Mouse (Mus musculus): Measurements from ENCODE around the gene Deaf1. TPM values are rescaled to one million over a fixed set of nuclear protein-coding genes. Genes with fewer than 3 reads are reported as not detected.
A peak's percentile ranks its signal among the peaks of the same experiment; 100 is the strongest.
"Not testable (repeated sequence)": the region's sequence is repeated elsewhere in the genome, so short reads cannot be mapped to it uniquely, and the experiment has no call there.

The Deaf1 gene
- polyA plus RNA-seq, 1 experiment from 2014 or later = 70.8 TPM

DNA sequence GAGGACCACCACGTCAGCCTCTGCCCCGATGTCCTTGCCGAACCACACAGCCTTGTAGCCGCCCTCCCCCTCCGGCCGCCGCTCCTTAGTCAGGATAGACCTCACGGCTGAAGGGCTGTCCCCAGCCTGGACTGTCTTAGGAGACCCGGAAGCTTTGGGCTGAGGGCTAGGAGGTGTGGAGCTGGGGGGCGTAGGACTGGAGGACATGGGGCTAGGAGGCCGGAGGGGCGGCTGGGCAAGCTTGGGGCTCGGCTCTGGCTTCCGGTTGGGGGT is 58.3 kb downstream of the Deaf1 start:
- Histone ChIP-seq H3K27ac (no peak overlapping the region), H3K27me3 (no peaks in the 10 kb centered on the region), H3K4me3 (no peak overlapping the region), H3K4me1 (peaks cover 18% of the 10 kb centered on the region), H3K4me2 (0 out of 2 replicates have a peak overlapping the region, but pooled peaks have one; percentile 0), H3K9ac (no peak overlapping the region), H3K9me3 (no peaks in the 10 kb centered on the region), H3K36me3 (no peaks in the 10 kb centered on the region)
- 76% methylated on average over 14 of the region's 14 CpGs for WGBS
- ATAC-seq (ENCODE audit: insufficient number of reproducible peaks, low FRiP score, low TSS enrichment, low read depth) = no peak

DNA sequence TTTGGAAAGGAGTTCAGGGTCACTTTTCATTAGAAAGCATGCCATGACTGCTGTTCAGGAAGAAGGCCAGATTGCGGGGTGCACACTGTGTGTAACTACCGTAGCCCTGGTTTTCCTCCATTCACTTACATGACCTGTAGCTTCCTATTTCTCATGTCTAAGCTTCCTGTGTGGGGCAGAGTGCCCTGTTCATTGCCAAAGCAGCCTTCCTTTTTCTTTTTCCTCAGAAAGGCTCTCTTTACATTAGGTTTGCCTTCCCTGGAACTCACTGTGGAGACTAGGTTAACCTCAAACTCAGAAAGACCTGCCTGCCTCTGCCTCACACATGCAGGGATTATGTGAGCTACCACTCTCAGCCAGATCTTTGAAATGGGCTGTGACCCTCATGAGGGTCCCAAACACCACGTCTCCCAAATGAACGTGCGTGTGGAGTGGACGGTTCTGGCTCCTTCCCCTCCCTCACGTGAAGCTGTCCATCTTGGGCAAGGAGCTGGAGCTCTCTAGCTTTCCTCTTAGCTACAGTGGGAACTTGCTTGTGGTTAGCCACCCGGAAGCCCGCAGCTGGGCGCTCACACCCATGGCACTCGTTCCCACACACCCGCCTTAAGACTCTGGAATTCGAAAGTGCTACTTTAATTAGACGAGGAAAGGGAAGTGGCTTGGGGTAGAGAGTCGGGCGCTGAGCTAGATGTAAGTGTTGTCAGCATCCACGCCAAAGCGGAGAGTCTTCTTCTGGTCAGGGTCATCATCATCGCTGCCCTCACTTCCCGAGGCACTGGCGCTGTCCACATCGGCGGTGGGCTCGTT is 58.8 kb downstream of the Deaf1 start:
- H3K27me3 ChIP-seq = no peaks in the 10 kb centered on the region
- peaks cover 18% of the 10 kb centered on the region for H3K4me1 ChIP-seq
- WGBS = 72% methylated on average over 24 of the region's 24 CpGs
- peaks cover 5% of the 10 kb centered on the region for H3K36me3 ChIP-seq
- H3K9me3 ChIP-seq = no peaks in the 10 kb centered on the region
- H3K27ac ChIP-seq = no peak overlapping the region
- H3K4me3 ChIP-seq = no peak overlapping the region
- H3K9ac ChIP-seq = no peak overlapping the region
- ATAC-seq (ENCODE audit: insufficient number of reproducible peaks, low FRiP score, low TSS enrichment, low read depth) = no peak
- 0 out of 2 replicates have a peak overlapping the region, but pooled peaks have one; percentile 0 for H3K4me2 ChIP-seq

DNA sequence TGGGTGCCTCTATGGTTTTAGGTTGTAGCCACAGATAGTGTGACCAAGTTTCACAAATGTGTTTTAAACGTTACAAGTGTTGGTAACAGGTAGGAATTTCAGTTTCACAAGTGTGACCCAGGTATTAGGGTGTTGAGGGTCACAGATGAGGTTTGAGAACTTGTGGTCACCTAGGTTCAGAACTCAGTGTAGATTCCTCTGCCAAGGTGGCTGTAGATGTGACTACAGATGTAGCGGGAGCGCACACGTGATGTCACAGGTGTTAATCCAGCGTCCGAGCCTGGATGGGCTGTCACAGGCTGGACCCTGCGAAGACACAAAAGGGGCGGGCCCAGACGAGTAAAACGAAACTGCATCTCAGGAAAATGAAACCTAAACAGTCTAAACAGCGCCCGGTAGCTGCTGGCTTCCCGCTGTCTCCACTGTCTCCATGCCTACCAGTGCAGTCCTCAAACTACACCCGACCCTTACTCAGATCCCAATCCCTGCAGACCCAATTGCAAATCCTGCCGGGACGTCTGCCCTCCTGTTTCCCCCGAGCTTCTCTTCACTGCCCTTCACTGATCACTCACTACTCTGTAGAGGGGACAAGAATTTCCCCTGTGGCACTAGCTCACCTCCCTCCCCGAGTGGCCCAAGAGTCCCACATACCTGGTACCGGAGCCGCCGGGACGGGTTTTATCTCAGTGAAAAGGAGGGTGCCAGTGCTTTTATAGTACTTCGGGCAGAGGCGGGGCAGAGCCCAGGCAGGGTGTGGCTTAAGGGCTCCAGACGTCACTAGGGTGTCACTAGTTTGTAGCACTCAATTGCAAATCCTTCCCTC is 61.5 kb downstream of the Deaf1 start, which contains the start of gene Irf7:
TSS of gene Irf7 (minus strand) at position 743 of the 823 bp plus-strand sequence.
- H3K27ac ChIP-seq = no peak within 1 kb of the TSS
- no peaks in the 10 kb centered on the region for H3K27me3 ChIP-seq
- H3K9me3 ChIP-seq = no peaks in the 10 kb centered on the region
- H3K9ac ChIP-seq = peak within 1 kb of the TSS; percentile 39; the same call in 1 of the 2 replicates
- ATAC-seq (ENCODE audit: insufficient number of reproducible peaks, low FRiP score, low TSS enrichment, low read depth) = 0 out of 2 replicates have a peak, but pooled peaks have one; percentile 13
- peak within 1 kb of the TSS; percentile 50 for H3K4me3 ChIP-seq
- peaks cover 18% of the 10 kb centered on the region for H3K4me1 ChIP-seq
- H3K4me2 ChIP-seq = peak within 1 kb of the TSS; percentile 77
- 11% methylated on average over 25 of the region's 25 CpGs for WGBS
- H3K36me3 ChIP-seq = peaks cover 32% of the 10 kb centered on the region

DNA sequence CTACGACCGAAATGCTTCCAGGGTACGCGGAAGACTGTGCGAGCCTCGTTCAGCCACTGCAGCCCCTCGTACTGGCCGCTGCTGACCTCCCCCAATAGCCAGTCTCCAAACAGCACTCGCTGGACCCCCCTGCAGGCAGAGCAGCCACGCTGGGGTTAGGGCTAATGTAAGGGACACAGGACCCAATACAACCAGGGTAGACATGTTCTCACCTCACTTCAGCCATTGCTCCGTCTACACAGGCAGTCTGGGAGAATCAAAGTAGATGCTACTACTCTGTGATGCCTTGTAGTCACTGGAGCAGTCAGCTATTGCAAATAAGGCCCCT is 62.1 kb downstream of the Deaf1 start:
- no peak overlapping the region for H3K9ac ChIP-seq
- no peak overlapping the region for H3K27ac ChIP-seq
- peaks cover 38% of the 10 kb centered on the region for H3K36me3 ChIP-seq
- peaks cover 18% of the 10 kb centered on the region for H3K4me1 ChIP-seq
- H3K4me2 ChIP-seq = peak overlapping the region; percentile 77; the same call in 1 of the 2 replicates
- H3K9me3 ChIP-seq = no peaks in the 10 kb centered on the region
- WGBS = 45% methylated on average over 11 of the region's 11 CpGs
- H3K4me3 ChIP-seq = peak overlapping the region; percentile 50; the same call in 1 of the 2 replicates
- no peak for ATAC-seq (ENCODE audit: insufficient number of reproducible peaks, low FRiP score, low TSS enrichment, low read depth)
- no peaks in the 10 kb centered on the region for H3K27me3 ChIP-seq

DNA sequence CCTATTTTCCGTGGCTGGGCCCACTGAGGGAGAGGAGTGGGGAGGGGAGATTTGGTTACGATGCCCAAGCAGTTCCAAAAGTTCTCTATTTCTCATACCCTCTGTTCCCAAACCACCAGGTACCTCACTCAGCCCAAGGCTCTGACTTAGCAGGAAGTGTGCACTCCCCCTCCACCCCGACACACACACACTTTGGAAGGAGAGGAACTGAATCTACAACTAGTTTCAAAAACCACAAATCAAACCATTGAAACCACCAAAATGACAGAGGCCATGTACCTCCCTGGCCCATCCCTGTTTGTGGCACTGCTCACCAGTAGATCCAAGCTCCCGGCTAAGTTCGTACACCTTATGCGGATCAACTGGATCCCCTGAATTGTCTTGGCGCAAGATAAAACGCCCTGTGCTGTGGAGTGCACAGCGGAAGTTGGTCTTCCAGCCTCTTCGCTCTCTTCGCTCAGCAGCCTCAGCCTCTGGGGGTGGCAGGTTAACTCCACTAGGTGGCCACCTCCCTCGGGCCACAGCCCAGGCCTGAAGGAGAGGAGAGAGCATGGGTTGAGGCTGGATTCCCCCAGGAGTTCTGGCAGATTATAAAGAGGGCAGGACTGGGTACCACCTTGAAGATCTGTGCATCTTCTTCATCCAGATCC is 62.6 kb downstream of the Deaf1 start:
- H3K27ac ChIP-seq = no peak overlapping the region
- H3K9ac ChIP-seq = no peak overlapping the region
- no peaks in the 10 kb centered on the region for H3K27me3 ChIP-seq
- H3K9me3 ChIP-seq = no peaks in the 10 kb centered on the region
- H3K36me3 ChIP-seq = peaks cover 42% of the 10 kb centered on the region
- H3K4me2 ChIP-seq = no peak overlapping the region
- 32% methylated on average over 12 of the region's 12 CpGs for WGBS
- ATAC-seq (ENCODE audit: insufficient number of reproducible peaks, low FRiP score, low TSS enrichment, low read depth) = no peak
- peak overlapping the region; percentile 50; the same call in 1 of the 2 replicates for H3K4me3 ChIP-seq
- peaks cover 18% of the 10 kb centered on the region for H3K4me1 ChIP-seq

DNA sequence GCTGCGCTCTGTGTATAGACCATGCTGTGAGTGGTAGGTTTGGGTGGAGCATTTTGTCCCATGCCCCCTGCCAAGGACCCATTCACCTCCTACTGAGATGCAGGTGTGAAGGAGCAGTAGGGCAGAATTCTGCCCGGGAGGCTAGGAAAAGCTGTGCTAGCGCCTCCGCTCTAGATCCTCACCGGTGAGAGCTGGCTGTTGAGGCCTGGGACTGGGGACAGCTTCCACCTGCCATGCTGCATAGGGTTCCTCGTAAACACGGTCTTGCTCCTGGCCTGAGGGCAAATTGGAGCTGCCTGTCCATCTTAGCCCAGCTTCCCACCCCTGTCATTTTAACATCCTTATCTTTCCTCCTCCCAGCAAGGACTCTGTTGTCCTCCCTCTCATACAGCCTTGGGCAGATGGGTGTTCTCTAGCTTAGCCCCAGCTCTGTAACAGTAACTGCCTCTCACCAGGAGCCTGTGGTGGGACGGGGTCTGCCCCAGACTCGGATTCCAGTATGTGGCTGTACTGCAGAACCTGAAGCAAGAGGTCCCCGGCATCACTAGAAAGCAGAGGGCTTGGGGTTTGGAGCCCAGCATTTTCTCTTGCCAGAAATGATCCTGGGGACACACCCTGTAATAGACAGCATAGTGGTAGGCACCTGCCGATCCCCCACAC is 63.3 kb downstream of the Deaf1 start:
- Histone ChIP-seq H3K9ac (no peak overlapping the region), H3K9me3 (no peaks in the 10 kb centered on the region), H3K27me3 (no peaks in the 10 kb centered on the region), H3K4me1 (peaks cover 18% of the 10 kb centered on the region), H3K27ac (no peak overlapping the region), H3K36me3 (peaks cover 50% of the 10 kb centered on the region), H3K4me2 (no peak overlapping the region), H3K4me3 (no peak overlapping the region)
- no peak for ATAC-seq (ENCODE audit: insufficient number of reproducible peaks, low FRiP score, low TSS enrichment, low read depth)
- WGBS = 62% methylated on average over 11 of the region's 11 CpGs

DNA sequence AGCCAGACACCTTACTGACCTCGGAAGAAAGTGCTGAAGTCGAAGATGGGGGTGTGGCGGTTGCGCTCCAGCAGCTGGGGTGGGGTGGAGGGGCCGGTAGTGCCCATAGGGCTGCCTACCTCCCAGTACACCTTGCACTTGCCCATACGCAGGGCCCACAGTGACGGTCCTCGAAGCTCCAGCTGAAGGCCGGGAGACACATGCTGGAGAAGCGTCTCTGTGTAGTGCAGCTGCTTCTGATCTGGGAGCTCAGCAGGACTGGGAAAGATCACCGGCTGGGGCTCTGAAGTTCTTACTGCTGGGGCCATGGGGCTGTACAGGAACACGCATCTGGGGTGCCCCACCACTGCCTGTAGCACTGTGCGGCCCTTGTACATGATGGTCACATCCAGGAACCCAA is 63.9 kb downstream of the Deaf1 start:
- Histone ChIP-seq H3K36me3 (peaks cover 55% of the 10 kb centered on the region), H3K4me2 (no peak overlapping the region), H3K27ac (no peak overlapping the region), H3K27me3 (no peaks in the 10 kb centered on the region), H3K4me3 (no peak overlapping the region), H3K9ac (no peak overlapping the region), H3K4me1 (peaks cover 18% of the 10 kb centered on the region), H3K9me3 (no peaks in the 10 kb centered on the region)
- WGBS = 84% methylated on average over 13 of the region's 13 CpGs
- ATAC-seq (ENCODE audit: insufficient number of reproducible peaks, low FRiP score, low TSS enrichment, low read depth) = no peak

DNA sequence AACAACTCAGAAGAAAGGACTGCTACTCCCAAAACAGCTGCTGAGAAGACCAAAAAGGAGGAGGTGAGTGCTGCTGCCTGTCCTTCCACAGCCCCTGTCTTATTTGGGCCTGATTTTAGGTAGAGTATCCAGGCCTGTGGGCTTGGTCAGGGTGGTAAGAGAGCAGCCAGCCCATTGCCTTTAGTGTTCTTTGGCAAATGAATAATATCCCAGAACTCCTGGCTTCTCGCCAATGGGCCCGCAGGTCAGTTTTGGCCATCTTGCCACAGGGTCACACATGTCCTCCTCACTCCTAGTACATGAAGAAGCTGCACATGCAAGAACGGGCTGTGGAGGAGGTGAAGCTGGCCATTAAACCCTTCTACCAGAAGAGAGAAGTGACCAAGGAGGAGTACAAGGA is 66.0 kb downstream of the Deaf1 start:
- WGBS = 87% methylated on average over 3 of the region's 3 CpGs
- H3K9me3 ChIP-seq = no peaks in the 10 kb centered on the region
- H3K36me3 ChIP-seq = peaks cover 76% of the 10 kb centered on the region
- ATAC-seq (ENCODE audit: insufficient number of reproducible peaks, low FRiP score, low TSS enrichment, low read depth) = no peak
- no peaks in the 10 kb centered on the region for H3K27me3 ChIP-seq
- no peak overlapping the region for H3K4me3 ChIP-seq
- no peak overlapping the region for H3K4me2 ChIP-seq
- no peak overlapping the region for H3K27ac ChIP-seq
- peaks cover 17% of the 10 kb centered on the region for H3K4me1 ChIP-seq
- no peak overlapping the region for H3K9ac ChIP-seq

DNA sequence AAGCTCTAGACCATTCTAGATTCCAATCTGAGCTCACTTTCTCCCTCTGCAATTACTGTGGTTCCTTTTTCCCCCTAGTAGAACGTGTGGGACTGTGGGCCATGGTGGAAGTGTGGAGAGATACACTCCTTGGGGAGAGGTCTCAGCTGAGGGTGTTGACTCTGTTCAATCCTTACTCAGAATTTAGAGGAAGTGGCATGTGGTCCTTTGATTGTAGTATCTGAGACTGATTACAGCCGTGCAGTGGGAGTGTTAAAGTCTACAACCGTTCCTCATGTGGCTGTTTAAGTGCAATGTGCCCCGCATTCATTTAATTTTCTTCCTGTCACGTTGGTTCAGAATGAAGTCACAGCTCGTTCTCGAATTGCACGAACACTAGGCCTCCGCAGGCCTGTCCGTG is 71.3 kb downstream of the Deaf1 start:
- Histone ChIP-seq H3K4me2 (no peak overlapping the region), H3K9me3 (no peaks in the 10 kb centered on the region), H3K9ac (no peak overlapping the region), H3K4me3 (no peak overlapping the region), H3K27ac (no peak overlapping the region), H3K27me3 (no peaks in the 10 kb centered on the region), H3K4me1 (no peaks in the 10 kb centered on the region), H3K36me3 (peaks cover 90% of the 10 kb centered on the region)
- no peak for ATAC-seq (ENCODE audit: insufficient number of reproducible peaks, low FRiP score, low TSS enrichment, low read depth)
- WGBS = 86% methylated on average over 10 of the region's 10 CpGs

DNA sequence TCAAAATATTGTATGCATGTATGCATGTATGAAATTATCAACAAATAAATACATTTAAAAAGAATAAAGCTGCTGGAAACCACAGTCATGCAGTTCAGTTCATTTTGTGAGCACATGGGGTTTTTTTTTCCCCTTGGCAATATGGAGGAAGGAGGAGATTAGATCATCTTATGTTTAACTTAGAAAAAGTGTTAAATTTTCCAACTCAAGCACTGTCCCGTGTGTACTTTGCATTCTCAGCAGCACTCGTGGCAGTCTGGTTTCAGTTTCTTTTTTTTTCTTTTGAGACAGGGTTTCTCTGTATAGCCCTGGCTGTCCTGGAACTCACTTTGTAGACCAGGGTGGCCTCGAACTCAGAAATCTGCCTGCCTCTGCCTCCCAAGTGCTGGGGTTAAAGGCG is 77.0 kb downstream of the Deaf1 start:
- 84% methylated on average over 4 of the region's 4 CpGs for WGBS
- ATAC-seq (ENCODE audit: insufficient number of reproducible peaks, low FRiP score, low TSS enrichment, low read depth); H3K9ac ChIP-seq; H3K4me3 ChIP-seq; H3K4me1 ChIP-seq; H3K4me2 ChIP-seq; H3K9me3 ChIP-seq; H3K27me3 ChIP-seq; H3K27ac ChIP-seq: not testable (repeated sequence)
- peaks cover 89% of the 10 kb centered on the region for H3K36me3 ChIP-seq
